Mouse (Mus musculus): ENCODE measurements around the gene Wipf3. TPM values are rescaled to one million over a fixed set of nuclear protein-coding genes. Genes with fewer than 3 reads are reported as not detected.

Gene Wipf3
- polyA plus RNA-seq, 1 experiment from 2014 or later, result 0.32 TPM

- H3K4me2 ChIP-seq (replicated peaks; ENCODE audit: low read depth), result no peak overlapping the region
- ATAC-seq (ENCODE audit: low FRiP score, low TSS enrichment) (no peak), DNase-seq (ENCODE audit: low spot score) (no peak)
- no peak overlapping the region for H3K4me3 ChIP-seq (ENCODE audit: low read depth, low read length)
- H3K4me1 ChIP-seq (replicated peaks; ENCODE audit: control insufficient read depth, insufficient read depth), result no peaks in the 10 kb centered on the region
- no peaks in the 10 kb centered on the region for H3K36me3 ChIP-seq (ENCODE audit: control insufficient read depth, insufficient read depth, low read length)
- H3K9me3 ChIP-seq (ENCODE audit: control insufficient read depth, low read length), result no peaks in the 10 kb centered on the region
- 83% methylated on average over 6 of the region's 6 CpGs for WGBS
- H3K9ac ChIP-seq (ENCODE audit: low read length), result no peak overlapping the region
- no peak overlapping the region for H3K27ac ChIP-seq (replicated peaks)
- H3K27me3 ChIP-seq (ENCODE audit: control insufficient read depth, insufficient read depth, low read length), result no peaks in the 10 kb centered on the region
- TF ChIP-seq EP300 (optimal IDR thresholded peaks at IDR 0.05) (no peak), CTCF (IDR thresholded peaks at IDR 0.05; ENCODE audit: low read depth) (no peak)
These were observed 33.4 kb downstream of the Wipf3 start for GRCm38 (mm10) chr6:54462766-54463165.

- Histone ChIP-seq H3K4me2 (replicated peaks; ENCODE audit: low read depth) (no peak overlapping the region), H3K36me3 (ENCODE audit: control insufficient read depth, insufficient read depth, low read length) (no peaks in the 10 kb centered on the region), H3K27me3 (ENCODE audit: control insufficient read depth, insufficient read depth, low read length) (no peaks in the 10 kb centered on the region), H3K27ac (replicated peaks) (no peak overlapping the region), H3K9ac (ENCODE audit: low read length) (no peak overlapping the region), H3K4me3 (ENCODE audit: low read depth, low read length) (no peak overlapping the region), H3K9me3 (ENCODE audit: control insufficient read depth, low read length) (no peaks in the 10 kb centered on the region), H3K4me1 (replicated peaks; ENCODE audit: control insufficient read depth, insufficient read depth) (no peaks in the 10 kb centered on the region)
- TF ChIP-seq CTCF (IDR thresholded peaks at IDR 0.05; ENCODE audit: low read depth) (no peak), EP300 (optimal IDR thresholded peaks at IDR 0.05) (no peak)
- DNase-seq (ENCODE audit: low spot score), result no peak
- WGBS, result 60% methylated on average over 8 of the region's 8 CpGs
- no peak for ATAC-seq (ENCODE audit: low FRiP score, low TSS enrichment)
These were observed 34.5 kb downstream of the Wipf3 start for GRCm38 (mm10) chr6:54463701-54464458.

- Histone ChIP-seq H3K9ac (ENCODE audit: low read length) (no peak overlapping the region), H3K9me3 (ENCODE audit: control insufficient read depth, low read length) (no peaks in the 10 kb centered on the region), H3K27me3 (ENCODE audit: control insufficient read depth, insufficient read depth, low read length) (no peaks in the 10 kb centered on the region), H3K36me3 (ENCODE audit: control insufficient read depth, insufficient read depth, low read length) (no peaks in the 10 kb centered on the region), H3K4me1 (replicated peaks; ENCODE audit: control insufficient read depth, insufficient read depth) (no peaks in the 10 kb centered on the region), H3K4me3 (ENCODE audit: low read depth, low read length) (no peak overlapping the region), H3K4me2 (replicated peaks; ENCODE audit: low read depth) (no peak overlapping the region), H3K27ac (replicated peaks) (no peak overlapping the region)
- TF ChIP-seq EP300 (optimal IDR thresholded peaks at IDR 0.05), result no peak
- TF ChIP-seq CTCF (IDR thresholded peaks at IDR 0.05; ENCODE audit: low read depth), result no peak
- DNase-seq (ENCODE audit: low spot score) (no peak), ATAC-seq (ENCODE audit: low FRiP score, low TSS enrichment) (no peak)
- 76% methylated on average over 4 of the region's 4 CpGs for WGBS
These were observed 35.5 kb downstream of the Wipf3 start for GRCm38 (mm10) chr6:54464926-54465325.

GRCm38 (mm10) chr6:54467371-54467770 lies 38.0 kb downstream of the Wipf3 start:
- 93% methylated on average over 3 of the region's 3 CpGs for WGBS
- ATAC-seq (ENCODE audit: low FRiP score, low TSS enrichment), result no peak
- TF ChIP-seq EP300 (optimal IDR thresholded peaks at IDR 0.05), result no peak
- TF ChIP-seq CTCF (IDR thresholded peaks at IDR 0.05; ENCODE audit: low read depth), result no peak

GRCm38 (mm10) chr6:54471866-54472265 lies 42.5 kb downstream of the Wipf3 start:
- WGBS, result 79% methylated on average over 7 of the region's 7 CpGs
- H3K9ac ChIP-seq (ENCODE audit: low read length), result no peak overlapping the region
- no peaks in the 10 kb centered on the region for H3K9me3 ChIP-seq (ENCODE audit: control insufficient read depth, low read length)
- H3K4me1 ChIP-seq (replicated peaks; ENCODE audit: control insufficient read depth, insufficient read depth), result no peaks in the 10 kb centered on the region
- TF ChIP-seq CTCF (IDR thresholded peaks at IDR 0.05; ENCODE audit: low read depth) (no peak), EP300 (optimal IDR thresholded peaks at IDR 0.05) (no peak)
- H3K27me3 ChIP-seq (ENCODE audit: control insufficient read depth, insufficient read depth, low read length), result no peaks in the 10 kb centered on the region
- no peak overlapping the region for H3K4me2 ChIP-seq (replicated peaks; ENCODE audit: low read depth)
- H3K4me3 ChIP-seq (ENCODE audit: low read depth, low read length), result no peak overlapping the region
- H3K36me3 ChIP-seq (ENCODE audit: control insufficient read depth, insufficient read depth, low read length), result no peaks in the 10 kb centered on the region
- ATAC-seq (ENCODE audit: low FRiP score, low TSS enrichment), result no peak
- no peak for DNase-seq (ENCODE audit: low spot score)
- H3K27ac ChIP-seq (replicated peaks), result no peak overlapping the region

More at GRCm38 (mm10) chr6:54467371-54467770, 38.0 kb downstream of the Wipf3 start:
- Histone ChIP-seq H3K4me2 (replicated peaks; ENCODE audit: low read depth) (no peak overlapping the region), H3K36me3 (ENCODE audit: control insufficient read depth, insufficient read depth, low read length) (no peaks in the 10 kb centered on the region), H3K4me3 (ENCODE audit: low read depth, low read length) (no peak overlapping the region), H3K4me1 (replicated peaks; ENCODE audit: control insufficient read depth, insufficient read depth) (no peaks in the 10 kb centered on the region), H3K9me3 (ENCODE audit: control insufficient read depth, low read length) (no peaks in the 10 kb centered on the region), H3K27me3 (ENCODE audit: control insufficient read depth, insufficient read depth, low read length) (no peaks in the 10 kb centered on the region), H3K27ac (replicated peaks) (no peak overlapping the region), H3K9ac (ENCODE audit: low read length) (no peak overlapping the region)
- DNase-seq (ENCODE audit: low spot score), result no peak
